Mouse (Mus musculus) liver, adult 2 months (tissue): ENCODE measurements around the gene Tmem181a.
"Not testable (repeated sequence)": the region's sequence is repeated elsewhere in the genome, so short reads cannot be mapped to it uniquely, and the experiment has no call there.

Experiments
- CTCF ChIP-seq: fragments of 200-500 bp; IDR thresholded peaks from 2 replicates; pipeline ENCODE4 v1.5.1; 2011; ENCODE audit warnings: low read depth, low read length, control low read depth
- POLR2A ChIP-seq: fragments of 200-500 bp; IDR thresholded peaks from 2 replicates; pipeline ENCODE4 v1.6.1; 2011; ENCODE audit warnings: low read length, control low read depth; ENCODE audit not compliant: insufficient read depth; ENCODE audit errors: extremely low read depth

DNA sequence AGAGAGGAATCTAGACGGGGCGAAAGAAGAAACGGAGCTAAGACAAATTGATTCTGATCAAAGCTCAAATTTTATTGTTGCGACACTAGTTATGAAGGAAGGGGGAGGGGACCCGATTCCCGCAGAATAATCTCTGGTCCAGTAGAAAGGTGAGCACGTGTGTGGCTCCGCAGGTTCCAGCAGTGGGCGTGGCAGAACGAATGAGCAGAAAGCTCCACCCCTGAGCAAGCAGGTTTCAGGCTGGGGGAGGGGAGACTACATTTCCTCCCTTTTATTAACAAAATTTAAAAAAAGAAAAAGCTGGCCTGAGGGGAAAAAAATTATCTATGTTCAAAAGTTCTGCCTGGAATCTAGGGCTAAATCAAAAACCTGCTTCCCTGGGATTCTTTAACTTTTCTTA is 68.4 kb downstream of the Tmem181a start:
- TF ChIP-seq POLR2A, CTCF: not testable (repeated sequence)
